Mouse (Mus musculus): Measurements from ENCODE around the gene Dazl. TPM values are rescaled to one million over a fixed set of nuclear protein-coding genes. Genes with fewer than 3 reads are reported as not detected.

The Dazl gene
- polyA plus RNA-seq, 1 experiment from 2014 or later, result 0.45 TPM

DNA sequence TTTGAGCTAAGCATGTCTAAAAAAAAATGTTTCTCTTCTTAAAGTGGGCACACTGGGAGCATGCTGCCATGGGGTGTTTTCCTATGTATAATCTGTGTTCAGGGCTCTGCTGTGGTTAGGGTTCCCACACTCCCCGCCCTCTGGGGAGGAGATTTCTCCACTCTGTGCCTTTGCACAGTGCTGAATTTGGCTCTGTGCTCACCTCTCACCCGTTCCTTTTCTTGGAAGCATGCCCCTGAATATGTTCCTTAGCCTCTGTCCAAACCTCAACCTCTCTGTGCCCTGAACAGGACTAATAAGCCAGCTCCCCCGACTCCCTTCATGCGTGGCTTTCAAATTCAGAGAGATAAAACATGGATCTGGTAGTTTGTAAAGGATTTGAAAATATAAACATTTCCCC is 63.9 kb downstream of the Dazl start:
- 0 out of 2 replicates have a peak, but pooled peaks cover 2% of the 10 kb centered on the region for H3K4me1 ChIP-seq (ENCODE audit: control insufficient read depth, insufficient read depth, low read length)
- no peak overlapping the region for H3K27ac ChIP-seq (ENCODE audit: low read length)
- peak; percentile 27; the same call in 1 of the 2 replicates for ATAC-seq
- 84% methylated on average over 4 of the region's 4 CpGs for WGBS
- no peaks in the 10 kb centered on the region for H3K36me3 ChIP-seq (ENCODE audit: control insufficient read depth, insufficient read depth, low read length)
- H3K9ac ChIP-seq (ENCODE audit: low read depth, low read length), result no peak overlapping the region
- H3K4me3 ChIP-seq (ENCODE audit: low read depth, low read length), result no peak overlapping the region
- no peaks in the 10 kb centered on the region for H3K9me3 ChIP-seq (replicated peaks; ENCODE audit: control insufficient read depth, low read length, poor library complexity, severe bottlenecking)
- no peak overlapping the region for H3K4me2 ChIP-seq (ENCODE audit: low read length)
- H3K27me3 ChIP-seq (ENCODE audit: control insufficient read depth, insufficient read depth, low read depth, low read length), result no peaks in the 10 kb centered on the region

Other genes starting within 250 kb of the Dazl start
- 28.2 and 30.1 TPM in 2 replicates for gene Rftn1, start 103.0 kb downstream of the Dazl start, polyA plus RNA-seq (2015; fragmentation: Nextera tagmentation; extraction: Ambion mirVana)
- gene Plcl2, start 215.8 kb upstream of the Dazl start, polyA plus RNA-seq (2015; fragmentation: Nextera tagmentation; extraction: Ambion mirVana), result 9.2 and 9.7 TPM in 2 replicates